Mouse (Mus musculus) retina, postnatal 1 day (tissue): ENCODE results near the gene Chrna4.

Experiments
- DNase-seq: peaks from one replicate; pipeline ENCODE4 v3.0.0-alpha.2; 2012

Chrna4 gene

DNA sequence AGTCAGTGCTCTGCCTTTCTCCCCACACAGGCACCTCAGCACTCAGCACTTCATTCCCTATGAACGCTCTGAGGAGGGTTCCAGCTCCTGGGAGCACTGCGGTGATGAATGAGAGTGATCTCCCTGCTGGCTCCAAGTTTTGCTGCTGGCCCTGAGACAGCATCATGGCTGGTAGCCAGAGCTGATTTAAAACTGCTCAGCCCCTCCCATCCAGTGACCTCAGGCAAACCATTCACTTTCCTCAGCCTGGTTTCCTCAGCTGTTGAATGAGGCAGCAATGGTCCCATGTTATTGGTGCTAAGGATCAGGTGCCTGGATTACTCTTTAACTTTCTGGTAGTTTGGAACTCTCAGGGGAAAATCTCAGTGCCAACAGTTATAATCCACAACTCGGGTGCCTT is at the start of gene Chrna4:
Gene Chrna4, minus strand, starts transcription at position 110 of the 400 bp plus-strand sequence.
- peak; percentile 70 for DNase-seq

DNA sequence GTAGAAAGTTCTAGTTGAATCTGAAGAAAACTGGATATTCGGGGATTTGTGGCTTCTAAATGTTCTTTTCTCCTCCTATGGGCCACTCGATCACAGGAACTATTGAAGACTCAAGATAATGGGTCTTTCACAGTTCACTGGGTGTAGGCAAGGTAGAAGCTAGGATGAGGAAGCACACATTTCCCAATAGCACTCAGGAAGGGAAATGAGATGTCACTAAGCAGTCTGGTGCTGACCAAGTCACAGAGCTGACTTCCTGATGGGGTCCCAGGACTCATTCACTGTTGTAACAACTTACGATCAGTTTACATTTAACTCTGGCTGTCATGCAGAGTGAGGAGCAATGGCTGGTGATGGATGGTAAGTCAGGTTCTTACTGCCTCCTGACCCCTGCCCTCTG is 46.8 kb upstream of the Chrna4 start:
- DNase-seq, result no peak

DNA sequence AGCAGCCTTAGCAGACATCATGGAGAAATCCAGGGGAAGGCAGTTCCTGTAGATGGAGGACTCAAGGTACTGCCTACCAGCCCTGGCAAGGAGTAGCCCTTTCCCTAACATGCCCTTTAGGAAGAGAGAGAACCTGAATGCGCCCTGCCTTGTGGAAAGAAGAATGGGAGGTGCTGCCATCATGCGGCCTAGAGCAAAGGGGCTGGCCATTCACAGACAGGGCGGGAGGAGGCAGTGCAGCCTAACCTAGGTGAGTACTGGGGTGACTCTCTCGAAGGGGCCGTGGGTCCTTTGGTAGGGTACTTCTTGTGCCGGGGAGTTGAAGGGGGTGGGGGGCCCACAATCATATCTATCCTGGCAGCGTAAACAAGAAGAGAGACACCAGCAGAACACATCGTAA is 41.7 kb upstream of the Chrna4 start:
- peak; percentile 10 for DNase-seq

DNA sequence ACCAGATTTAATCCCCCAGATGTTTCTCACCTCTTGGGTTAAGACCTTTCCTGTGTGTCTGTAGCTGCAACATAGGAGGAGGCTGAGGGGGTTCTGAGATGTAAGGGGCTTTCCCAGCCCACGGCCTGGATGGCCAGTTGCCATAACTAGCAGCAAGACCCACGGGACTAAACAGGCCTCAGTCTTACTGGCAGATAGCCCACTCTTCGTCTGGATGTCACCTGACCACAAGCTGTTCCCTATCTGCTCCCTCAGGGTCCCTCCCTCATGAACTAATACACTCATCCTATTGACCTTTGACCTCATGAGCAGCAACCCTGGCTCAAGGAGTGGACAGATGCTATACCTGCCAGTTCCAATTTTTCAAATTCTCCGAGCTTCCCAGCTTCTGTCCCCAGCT is 40.6 kb upstream of the Chrna4 start:
- no peak for DNase-seq

DNA sequence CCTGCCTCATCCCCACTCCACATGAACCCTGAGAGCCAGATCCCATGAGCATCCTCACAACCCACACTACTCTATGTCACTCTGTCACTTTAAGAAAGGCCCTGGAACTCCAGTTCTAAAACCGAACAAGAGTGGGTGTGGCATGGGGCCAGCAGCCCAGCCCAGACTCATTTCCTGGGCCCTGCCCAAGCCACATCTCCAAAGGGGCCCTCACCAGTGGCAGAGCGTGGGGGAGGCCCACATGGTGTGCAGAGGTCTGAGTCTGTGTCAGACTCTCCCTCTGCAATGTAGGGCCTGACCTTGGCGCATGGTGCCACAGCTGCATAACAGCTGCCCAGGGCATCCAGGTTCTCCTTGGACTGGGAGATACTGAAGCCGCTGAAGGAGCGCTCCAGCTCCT is 37.5 kb upstream of the Chrna4 start:
- no peak for DNase-seq

DNA sequence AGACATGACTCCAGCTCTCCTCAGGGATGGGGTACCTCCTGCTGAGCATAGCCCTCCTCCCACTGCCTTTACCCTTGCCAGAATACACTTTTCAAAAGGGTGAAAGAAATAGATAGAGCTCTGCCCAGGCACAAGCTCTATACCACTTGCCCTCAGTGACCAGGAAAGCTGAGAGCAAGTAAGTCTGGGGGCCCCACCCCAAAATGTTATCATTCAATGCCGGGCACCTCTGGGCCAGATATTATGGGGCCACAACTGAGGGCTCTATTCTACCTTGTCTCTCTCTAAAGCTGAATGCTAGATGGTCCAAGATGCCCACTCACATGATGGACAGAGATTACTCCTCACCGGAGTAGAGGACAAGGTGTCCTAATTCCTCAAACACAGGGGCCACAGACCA is 36.2 kb upstream of the Chrna4 start:
- DNase-seq, result no peak

DNA sequence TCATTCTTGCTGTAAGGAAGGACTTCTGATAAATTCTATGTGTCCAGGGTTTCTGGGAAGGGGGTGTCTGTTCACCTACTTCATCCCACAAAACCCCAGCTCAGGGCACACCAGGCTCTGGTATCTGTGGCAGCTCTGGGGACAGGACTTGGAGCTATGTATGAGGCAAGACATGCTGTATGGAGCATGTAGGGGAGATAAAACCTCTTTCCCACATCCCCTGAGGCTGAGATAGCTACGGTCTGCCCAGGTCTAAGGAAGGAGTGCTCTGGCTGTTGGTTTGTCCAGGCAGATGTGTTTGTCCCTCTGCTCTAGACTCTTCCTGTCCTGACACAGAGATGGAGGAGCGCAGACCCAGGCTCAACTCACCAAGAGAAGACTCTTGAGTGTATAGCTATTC is 35.6 kb upstream of the Chrna4 start:
- no peak for DNase-seq

DNA sequence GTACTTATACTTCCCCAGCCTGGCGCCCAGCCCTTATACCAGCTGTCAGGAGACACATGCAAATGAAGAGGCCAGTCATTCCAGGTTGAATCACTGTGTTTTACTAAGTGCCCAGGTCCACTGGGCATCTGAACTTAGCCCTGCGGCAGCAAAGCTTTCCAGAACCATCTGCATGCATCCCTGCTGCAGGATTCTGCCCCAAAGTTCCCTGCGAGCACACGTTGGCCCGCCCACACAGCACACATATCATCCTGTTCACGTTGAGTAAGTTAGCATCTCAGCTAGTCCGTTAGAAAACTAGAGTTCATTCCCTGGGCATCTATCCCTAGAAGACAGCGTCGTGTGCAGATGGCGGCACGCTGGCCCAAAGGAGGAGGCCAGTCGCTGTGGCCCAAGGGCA is 32.2 kb upstream of the Chrna4 start:
- no peak for DNase-seq

DNA sequence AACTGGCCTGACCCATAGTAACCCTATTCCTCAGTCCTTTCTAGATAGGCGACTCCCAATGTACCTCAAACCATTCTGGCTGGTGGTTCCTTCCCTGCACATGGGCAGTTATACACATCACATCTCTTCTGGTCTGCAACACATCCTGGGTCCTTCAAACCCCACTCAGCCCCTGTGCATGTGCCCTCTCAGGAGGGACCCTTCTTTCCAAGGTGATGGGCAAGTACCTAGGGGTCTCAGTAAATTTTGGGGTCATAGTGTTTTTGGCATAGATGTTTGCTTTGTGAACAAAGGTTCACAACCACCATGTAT is 29.0 kb upstream of the Chrna4 start:
- no peak for DNase-seq

DNA sequence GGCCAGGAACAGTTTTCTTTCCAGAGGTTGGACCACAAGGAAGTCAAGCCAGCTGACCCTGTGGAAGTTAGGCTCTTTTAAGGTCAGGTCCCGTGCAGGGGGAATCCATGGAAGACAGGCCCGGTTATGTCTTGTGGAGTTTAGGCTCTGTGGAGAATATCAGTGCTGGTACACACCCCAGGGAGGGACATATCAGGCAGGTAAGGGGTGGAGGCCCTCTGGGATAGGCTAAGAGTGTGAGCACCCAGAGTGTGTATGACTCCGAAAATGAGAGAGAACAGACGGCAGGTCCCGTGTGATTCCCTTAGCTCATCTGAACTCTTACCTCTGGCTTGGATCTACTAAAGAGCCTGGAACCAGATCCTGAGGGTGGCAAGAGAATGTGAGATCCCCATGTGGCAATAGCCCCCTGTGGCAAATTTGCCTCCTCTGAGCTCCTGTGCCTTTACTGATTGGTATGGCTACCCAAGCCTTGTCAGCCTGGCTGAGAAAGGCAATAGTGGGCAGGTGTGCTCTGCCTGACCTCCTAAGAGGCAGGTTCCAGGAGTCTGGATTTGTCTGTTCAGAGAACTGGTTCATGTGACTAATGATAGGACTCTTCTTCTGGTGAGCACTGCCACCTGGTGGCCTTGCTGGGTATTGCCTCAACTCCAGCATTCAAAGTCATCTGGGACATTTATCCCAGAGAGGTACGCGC is 28.5 kb upstream of the Chrna4 start:
- DNase-seq, result peak; percentile 86

DNA sequence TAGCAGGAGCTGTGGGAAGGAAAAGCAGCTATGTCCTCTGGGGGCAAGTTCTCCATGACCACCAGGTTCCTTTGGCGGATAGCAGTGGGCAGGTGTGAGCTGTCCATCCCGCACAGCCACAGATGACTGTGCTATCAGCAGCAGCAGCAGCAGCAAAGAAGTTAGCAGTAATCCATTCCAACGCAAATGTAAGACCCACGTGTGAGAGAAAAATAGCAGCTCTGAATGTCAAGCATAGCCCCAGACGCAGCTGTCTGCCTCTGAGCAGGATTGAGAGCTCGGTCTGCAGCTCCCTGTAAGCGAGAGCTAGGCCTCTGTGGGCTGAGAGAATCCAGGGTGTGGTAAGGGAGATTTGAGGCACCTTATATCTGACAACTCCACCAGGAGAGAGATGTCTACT is 26.8 kb upstream of the Chrna4 start:
- no peak for DNase-seq

DNA sequence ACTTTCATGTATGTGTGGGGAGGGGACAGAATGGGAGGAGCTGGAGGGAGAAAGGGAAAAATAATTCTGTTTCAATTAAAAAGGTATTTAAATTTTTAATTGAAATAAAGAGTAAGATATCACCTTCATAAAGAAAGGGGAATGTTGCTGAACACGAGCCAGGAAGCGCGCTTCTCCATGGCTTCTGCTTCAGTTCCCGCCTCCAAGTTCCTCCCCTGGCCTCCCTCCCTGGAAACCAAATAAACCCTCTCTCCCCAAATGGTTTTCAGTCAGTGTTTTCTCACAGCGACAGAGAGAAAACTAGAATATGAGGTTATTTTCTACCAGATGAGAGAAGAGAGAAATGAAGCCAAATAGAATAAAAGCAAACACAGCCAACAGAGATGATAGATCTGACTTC is 25.2 kb upstream of the Chrna4 start:
- DNase-seq, result no peak

DNA sequence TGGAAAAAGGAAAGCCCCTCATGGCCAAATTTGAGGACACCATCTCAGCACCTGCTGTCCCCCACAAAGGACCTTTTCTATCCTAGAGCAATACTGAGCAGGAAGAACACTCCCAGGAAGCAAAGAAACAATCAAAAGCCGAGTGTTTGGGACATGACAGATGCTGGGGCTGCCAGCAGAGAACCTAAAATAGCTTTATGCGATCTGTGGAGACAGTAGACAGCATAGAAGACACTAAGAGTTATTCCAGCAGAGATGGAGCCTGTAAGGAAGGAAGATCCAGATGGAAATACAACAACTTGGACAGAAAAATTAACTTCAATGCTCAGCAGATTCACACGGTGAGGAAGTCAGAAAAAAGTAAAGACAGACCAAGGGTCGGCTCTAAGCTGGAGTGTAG is 22.5 kb upstream of the Chrna4 start:
- DNase-seq, result no peak

DNA sequence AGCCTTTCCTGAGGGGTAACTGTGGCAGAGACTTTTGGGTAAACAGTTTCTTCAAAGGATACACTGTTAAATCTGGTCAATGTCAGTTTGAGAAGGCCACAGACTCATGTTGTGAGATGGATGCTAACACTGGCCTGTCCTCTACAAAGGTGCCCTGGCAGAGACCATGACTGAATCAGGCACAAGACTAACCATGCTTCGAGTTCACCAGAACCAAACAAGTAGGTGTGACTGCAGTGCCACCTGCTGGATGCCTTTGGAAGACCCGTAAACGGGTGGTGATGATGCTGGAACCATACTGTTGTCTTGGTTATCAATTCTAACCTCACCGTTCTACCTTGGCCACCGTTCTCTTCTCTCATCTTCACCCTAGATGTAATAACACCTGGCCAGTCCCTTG is 16.8 kb upstream of the Chrna4 start:
- peak; percentile 85 for DNase-seq

DNA sequence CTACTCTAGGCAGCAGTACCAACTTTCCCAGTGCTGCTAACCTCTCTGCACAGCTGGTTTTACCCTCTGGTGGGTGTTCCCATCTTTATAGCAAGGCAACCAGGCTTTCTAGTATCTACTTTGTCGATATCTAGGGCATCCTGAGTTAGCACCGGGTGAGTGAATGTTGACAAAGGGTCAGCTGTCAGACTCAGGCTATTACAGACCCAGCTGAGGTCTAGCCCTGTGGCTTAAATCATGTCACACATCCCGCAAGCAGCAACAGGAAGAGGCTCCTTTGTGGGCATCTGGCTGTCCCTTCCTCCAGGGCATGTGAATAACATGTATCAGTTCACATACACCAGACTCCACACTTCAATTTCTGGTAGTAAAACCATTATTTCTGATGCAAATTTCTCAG is 14.8 kb upstream of the Chrna4 start:
- DNase-seq, result peak; percentile 87

DNA sequence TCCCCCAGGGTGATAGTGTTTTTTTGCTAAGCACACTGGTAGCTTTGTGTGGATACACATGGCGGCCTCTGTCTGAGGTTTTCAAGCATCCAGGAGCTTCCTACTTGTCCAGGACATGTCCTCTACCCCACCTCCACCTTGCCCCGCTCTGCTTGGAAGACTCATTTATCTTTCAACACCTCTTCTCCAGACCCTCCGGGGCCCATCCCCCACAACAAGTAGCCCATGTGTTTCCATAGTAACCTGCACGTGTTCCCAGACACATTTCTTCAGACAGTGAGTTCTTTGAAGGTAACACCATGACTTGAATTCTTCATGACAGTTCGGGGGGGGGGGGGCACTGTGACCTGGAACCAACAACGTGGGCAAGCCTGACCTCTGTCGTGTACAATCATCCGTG is 14.0 kb upstream of the Chrna4 start:
- peak; percentile 71 for DNase-seq

DNA sequence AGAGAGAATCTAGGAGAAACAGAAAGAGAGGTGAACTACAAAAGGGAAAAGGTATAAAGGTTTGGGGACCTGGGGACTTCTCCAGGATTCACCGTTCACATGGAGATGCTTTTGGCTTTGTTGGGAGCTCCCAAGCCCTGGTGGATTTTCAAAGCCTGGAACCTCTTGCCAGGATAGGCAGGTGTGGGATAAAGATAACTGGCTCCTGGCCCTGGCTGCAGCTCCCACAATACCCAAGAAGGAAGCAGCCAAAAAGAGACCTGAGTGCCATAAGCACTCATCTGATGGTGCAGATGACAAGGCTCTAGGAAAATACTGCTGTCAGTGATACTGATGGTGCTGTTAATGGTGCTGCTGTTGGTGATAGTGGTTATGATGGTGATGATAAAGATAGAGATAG is 8.8 kb upstream of the Chrna4 start:
- no peak for DNase-seq

DNA sequence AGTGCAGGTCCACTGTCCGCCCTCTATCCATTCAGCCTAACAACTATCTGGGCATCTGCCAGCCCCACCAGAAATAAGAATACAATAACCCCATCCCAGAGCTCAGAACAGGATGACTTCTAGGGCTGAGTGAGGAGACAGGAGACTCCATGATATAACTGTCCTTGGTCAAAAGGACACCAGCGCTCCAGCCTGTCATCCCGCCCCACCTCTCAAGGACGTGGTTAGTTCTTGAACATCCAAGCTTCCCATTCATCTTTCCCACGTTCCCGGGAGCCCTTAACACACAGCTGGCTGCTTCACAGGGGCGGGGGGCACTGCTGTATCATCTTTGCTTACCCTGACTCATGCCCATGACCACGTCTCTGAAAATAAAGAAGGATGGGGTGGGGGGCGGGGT is 5.6 kb upstream of the Chrna4 start:
- no peak for DNase-seq

DNA sequence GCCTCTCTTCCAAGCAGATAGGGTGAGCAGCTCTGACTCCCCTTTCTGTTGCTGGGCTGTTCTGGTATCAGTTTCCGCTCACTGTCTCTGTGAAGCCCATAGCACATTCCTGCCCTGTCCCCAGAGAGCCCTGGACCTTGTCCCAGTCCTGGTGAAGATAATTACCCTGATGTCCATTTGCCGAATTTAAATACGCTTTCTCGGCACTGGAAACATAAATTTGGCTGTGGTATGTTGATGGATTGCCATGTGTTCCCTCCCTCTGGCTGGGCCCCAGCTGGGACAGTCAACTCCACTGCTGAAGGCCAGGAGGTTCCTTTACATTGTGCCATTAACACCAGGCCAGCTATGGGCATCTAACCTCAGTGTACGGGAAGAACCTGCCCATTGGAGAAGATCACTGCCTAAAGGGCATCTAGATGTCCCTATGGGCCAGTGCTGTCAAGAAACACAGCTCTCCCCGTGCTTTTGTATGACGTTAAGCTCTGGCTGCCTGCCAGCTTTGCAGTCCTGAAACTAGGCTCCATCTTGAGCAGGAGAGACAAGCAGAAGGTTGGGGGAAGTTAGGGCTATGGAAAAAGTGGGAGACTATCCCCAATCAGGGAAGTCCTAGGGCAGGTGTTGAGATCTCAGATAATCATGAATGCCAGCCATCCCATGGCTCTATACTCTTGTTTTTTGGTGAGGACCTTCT is 5.1 kb upstream of the Chrna4 start:
- DNase-seq, result peak; percentile 38

DNA sequence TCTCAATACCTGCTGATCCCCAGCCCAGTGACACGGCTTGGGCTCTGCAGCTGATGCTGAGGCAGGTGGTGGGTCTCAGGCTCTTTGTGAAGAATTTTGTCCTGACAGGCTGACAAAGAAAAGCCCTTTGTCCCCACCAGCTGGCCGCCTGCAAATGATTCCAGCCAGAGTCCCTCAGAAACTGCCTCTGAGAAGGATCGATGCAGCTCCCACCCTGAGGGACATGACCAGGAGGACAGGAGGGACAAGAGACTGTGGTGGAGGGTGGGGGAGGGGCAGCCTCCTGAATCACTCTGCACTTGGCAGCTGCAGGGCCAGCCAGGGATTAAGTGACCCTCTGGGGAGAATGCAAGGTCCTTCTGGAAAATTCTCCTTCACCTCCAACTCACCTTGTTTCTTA is 655 bp upstream of the Chrna4 start:
- DNase-seq, result peak; percentile 86

DNA sequence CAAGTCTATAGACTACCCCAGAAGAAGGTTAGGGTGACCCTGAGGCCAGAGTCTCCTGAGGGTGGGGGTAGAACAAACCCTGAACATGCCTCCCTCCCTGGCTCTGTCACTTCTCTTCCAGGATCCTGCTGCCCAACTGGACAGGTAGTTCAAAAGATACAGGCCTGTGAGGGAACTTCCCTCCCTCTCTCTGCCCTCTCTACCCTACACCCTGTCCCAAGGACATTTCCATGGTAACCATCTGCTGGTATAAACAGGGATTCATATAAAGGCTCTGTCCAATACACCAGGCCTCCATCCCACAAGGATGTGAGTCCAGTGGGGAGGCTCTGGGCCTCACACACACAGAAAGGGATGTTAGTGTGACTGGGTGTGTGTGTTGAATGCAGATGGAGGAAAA is 970 bp downstream of the Chrna4 start:
- peak; percentile 40 for DNase-seq

DNA sequence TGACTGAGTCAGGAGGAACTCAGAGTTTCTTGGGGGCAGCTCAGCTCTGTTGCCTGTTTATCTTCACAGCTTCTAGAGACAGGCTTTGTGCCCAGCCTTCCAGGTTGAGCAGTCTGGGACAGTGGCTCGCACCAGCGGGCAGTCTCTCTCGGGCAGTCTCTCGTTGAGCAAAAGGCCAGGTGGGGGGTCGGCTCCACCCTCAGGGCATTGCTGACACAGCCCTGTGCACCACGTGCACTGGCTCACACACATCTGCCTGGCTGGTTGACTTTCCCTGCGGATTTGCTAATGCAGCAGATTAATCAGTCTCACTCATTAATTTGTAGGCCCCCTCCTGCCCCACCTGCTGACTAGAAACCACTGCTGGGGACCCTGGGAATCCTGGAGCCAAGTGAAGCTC is 1.4 kb downstream of the Chrna4 start:
- peak; percentile 66 for DNase-seq

DNA sequence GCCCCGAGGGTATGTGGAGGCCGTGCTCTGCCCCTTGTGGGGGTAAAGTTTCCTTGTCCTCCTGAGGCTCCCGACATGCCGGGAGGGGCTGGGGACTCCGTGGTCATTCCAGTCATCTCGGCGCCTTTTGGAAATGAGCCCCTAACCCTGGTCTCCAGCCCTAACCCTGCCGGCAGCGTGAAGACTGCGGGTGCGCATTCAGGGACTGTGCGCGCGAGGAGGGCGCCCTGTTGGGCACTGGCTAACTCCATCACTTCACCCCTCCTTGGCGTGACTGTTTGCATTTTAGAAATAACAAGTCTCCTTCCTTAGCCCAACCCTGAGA is 4.0 kb downstream of the Chrna4 start:
- DNase-seq, result no peak

DNA sequence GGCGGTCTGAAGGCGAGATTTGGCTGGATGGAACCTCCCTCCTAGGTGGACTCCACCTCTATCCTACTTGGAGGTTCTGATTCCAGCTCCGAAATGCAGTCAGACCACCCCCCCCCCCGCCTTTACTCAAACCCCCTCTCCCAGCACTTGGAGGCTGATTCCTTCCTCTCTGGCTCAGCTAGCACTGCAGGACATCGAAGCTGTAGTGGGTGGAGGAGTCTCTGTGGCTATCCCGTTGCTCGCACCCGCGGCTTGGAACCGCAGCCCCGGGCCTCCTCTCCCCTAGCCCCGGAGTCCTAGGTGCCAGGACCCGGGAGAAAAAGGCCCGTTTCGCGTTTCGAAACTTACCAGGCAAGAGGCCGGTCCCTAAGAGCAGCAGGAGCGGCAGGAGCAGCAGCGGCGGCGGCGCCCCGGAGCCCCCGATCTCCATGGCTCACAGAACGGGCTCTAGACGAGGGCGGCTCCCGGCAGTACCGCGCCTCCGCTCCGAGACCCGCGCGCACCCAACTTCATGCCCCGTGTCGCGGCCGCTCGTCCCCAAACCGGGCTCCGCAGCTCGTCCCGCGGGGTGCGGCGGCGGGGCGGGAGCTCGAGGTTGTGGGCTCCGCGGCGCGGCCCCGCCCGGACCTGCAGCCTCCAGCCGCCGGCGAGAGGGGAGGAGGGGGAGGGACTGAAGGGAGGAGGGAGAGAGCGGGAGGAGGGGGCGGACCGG is 4.5 kb downstream of the Chrna4 start:
- DNase-seq, result peak; percentile 79

DNA sequence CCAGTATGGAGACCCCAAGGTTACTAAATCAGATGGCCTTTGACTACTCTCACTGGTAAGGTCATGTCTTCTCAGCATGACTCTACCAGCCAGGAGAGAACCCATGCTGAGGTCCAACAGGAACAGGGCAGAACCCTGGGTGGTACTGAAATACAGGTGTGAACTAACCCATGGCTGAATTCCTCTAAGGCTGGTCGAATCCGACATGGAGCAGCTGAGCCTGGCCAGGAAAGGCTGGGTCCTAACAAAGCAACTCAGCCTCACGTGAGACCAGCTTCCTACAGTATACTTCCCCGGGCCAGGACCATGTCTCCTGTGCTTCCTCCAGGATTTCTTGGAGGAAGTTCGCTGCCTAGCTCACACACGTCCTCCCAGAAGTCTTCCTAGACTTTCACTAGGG is 6.8 kb downstream of the Chrna4 start:
- DNase-seq, result no peak
